Mouse (Mus musculus): ENCODE measurements around the gene Tmem60.

DNA sequence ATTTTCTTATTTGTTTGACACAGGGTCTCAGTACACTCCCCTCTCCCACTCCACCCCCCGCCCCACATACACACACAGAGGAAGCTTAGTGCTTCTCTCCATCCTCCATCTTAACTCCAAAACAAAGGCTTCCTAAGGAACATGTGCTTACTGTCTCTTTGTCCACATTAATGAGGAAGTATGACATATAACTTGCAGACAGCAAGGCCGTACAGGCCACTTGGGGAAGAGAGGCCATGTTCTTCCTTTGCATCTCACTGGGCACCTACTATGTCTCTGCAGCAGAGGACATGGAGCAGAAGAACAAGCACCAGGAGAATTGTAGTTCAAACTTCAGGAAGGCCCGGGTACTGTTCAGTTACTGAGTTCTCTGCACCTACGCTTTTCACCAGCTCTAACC is 21.4 kb upstream of the Tmem60 start:
- TF ChIP-seq CTCF (IDR thresholded peaks at IDR 0.05; ENCODE audit: control insufficient read depth, insufficient read depth, low read length) (no peak), POLR2A (IDR thresholded peaks at IDR 0.05; ENCODE audit: borderline replicate concordance, control insufficient read depth, low read depth, low read length) (no peak)

Data from bone marrow, adult 2 months (tissue).